Mouse (Mus musculus) B cell, adult 67 days (primary cell): Measurements from ENCODE around the gene Dnah7c. TPM values are rescaled to one million over a fixed set of nuclear protein-coding genes. Genes with fewer than 3 reads are reported as not detected.

Experiments
- total RNA-seq, 2 experiments: library from RNA; stranded (reverse); gene quantifications; 4 replicates each; pipeline ENCODE4 v1.2.4; 2023

The Dnah7c gene
- not detected for total RNA-seq

DNA sequence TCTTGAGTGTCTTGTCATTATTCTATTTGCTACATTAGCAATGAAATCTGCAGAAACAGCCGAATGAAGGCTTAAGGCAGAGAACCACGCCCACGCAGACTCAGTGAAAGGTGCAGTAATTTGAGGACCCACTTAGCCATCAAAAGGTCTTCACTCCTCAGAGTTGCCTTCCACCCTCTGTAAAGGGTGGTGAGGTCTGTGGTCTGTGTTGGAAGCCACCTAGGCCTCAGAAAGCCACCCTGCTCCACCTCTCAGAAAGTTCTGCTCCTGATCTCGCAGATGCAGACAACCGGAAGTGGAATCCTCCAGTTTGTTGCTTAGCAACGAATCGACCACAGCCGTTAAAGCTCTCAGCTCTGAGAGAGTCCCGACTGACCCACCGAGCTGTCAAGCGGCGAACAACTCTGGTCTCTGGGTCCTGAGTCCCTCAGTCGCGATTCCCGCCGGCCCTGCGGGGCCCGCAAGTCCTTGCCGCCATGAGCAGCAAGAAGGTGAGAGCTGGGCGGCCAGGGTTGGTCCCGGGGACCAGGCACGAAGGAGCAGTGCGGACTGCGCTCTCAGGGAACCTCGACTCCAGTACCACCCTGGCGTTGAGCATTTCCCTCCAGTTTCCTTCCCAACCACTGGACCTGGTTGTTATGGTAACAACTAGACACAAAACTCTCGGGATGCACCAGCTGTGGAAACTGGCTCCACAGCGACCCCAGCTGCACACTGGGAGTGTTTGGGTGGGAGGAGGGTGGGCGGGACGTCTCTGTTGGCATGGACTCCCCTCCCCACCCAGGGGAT, at the start of gene Dnah7c:
Dnah7c (plus strand) TSS at position 456 of the 789 bp plus-strand sequence.

